Mouse (Mus musculus) embryo, embryonic 9.5 days (tissue): ENCODE results near the gene Fam129a.

ENCODE experiments used
- DNase-seq: peaks from one replicate; pipeline ENCODE4 v3.0.0-alpha.2; 2017; ENCODE audit errors: extremely low spot score

Gene Fam129a

GRCm38 (mm10) chr1:151697901-151698641 is 127.1 kb downstream of the Fam129a start:
- DNase-seq, result no peak

- DNase-seq, result no peak
These were observed 128.4 kb downstream of the Fam129a start for GRCm38 (mm10) chr1:151699363-151699762.

- DNase-seq, result no peak
These were observed 131.8 kb downstream of the Fam129a start for GRCm38 (mm10) chr1:151702816-151703215.

GRCm38 (mm10) chr1:151705723-151706396 is 134.9 kb downstream of the Fam129a start:
- DNase-seq, result peak; percentile 85

GRCm38 (mm10) chr1:151706397-151706752 is 135.4 kb downstream of the Fam129a start:
- DNase-seq, result no peak

GRCm38 (mm10) chr1:151708966-151709733 is 138.2 kb downstream of the Fam129a start:
- DNase-seq, result no peak

- DNase-seq, result no peak
These were observed 138.7 kb downstream of the Fam129a start for GRCm38 (mm10) chr1:151709734-151710022.

- no peak for DNase-seq
These were observed 139.6 kb downstream of the Fam129a start for GRCm38 (mm10) chr1:151710424-151711055.

GRCm38 (mm10) chr1:151711062-151711461 is 140.1 kb downstream of the Fam129a start:
- DNase-seq, result no peak

- no peak for DNase-seq
These were observed 141.7 kb downstream of the Fam129a start for GRCm38 (mm10) chr1:151712664-151713063.

- DNase-seq, result no peak
These were observed 142.6 kb downstream of the Fam129a start for GRCm38 (mm10) chr1:151713622-151714021.

- DNase-seq, result no peak
These were observed 145.2 kb downstream of the Fam129a start for GRCm38 (mm10) chr1:151716024-151716710.

- DNase-seq, result no peak
These were observed 146.6 kb downstream of the Fam129a start for GRCm38 (mm10) chr1:151717624-151718023.

- DNase-seq, result no peak
These were observed 147.6 kb downstream of the Fam129a start for GRCm38 (mm10) chr1:151718575-151718974.

GRCm38 (mm10) chr1:151719911-151720310 is 148.9 kb downstream of the Fam129a start:
- no peak for DNase-seq

- DNase-seq, result no peak
These were observed 149.6 kb downstream of the Fam129a start for GRCm38 (mm10) chr1:151720566-151720965.

- DNase-seq, result no peak
These were observed 150.5 kb downstream of the Fam129a start for GRCm38 (mm10) chr1:151721357-151721983.

- DNase-seq, result no peak
These were observed 152.8 kb downstream of the Fam129a start for GRCm38 (mm10) chr1:151723771-151724170.

- DNase-seq, result no peak
These were observed 154.6 kb downstream of the Fam129a start for GRCm38 (mm10) chr1:151725590-151725989.

GRCm38 (mm10) chr1:151726358-151726757 is 155.4 kb downstream of the Fam129a start:
- DNase-seq, result no peak

- no peak for DNase-seq
These were observed 157.2 kb downstream of the Fam129a start for GRCm38 (mm10) chr1:151728141-151728540.
